Mouse (Mus musculus): ENCODE results near the gene Mrpl21.

Mrpl21 gene

GRCm38 (mm10) chr19:3339187-3339586, 56.5 kb downstream of the Mrpl21 start:
- no peak for DNase-seq (ENCODE audit: low spot score)

GRCm38 (mm10) chr19:3341021-3341420, 58.3 kb downstream of the Mrpl21 start:
- no peak for DNase-seq (ENCODE audit: low spot score)
